Mouse (Mus musculus): ENCODE data around the gene Gm19426.
A peak's percentile ranks its signal among the peaks of the same experiment; 100 is the strongest.

Gene Gm19426

GRCm38 (mm10) chr2:84743561-84743960 is at the start of gene Gm19426:
Gm19426 (minus strand) TSS chr2:84743655.
- peak; percentile 91 to 94 for DNase-seq (ENCODE audit: low spot score in 2 of 2)

- DNase-seq (ENCODE audit: low spot score in 2 of 2): no peak
These were observed 49.7 kb upstream of the Gm19426 start for GRCm38 (mm10) chr2:84793154-84793553.

GRCm38 (mm10) chr2:84792516-84792915 is 49.1 kb upstream of the Gm19426 start:
- DNase-seq (ENCODE audit: low spot score in 2 of 2): no peak

GRCm38 (mm10) chr2:84790418-84790817 is 47.0 kb upstream of the Gm19426 start:
- DNase-seq (ENCODE audit: low spot score in 2 of 2): no peak

- no peak for DNase-seq (ENCODE audit: low spot score in 2 of 2)
These were observed 44.9 kb upstream of the Gm19426 start for GRCm38 (mm10) chr2:84788316-84788715.

GRCm38 (mm10) chr2:84783840-84784566 is 40.5 kb upstream of the Gm19426 start:
- no peak for DNase-seq (ENCODE audit: low spot score in 2 of 2)

- DNase-seq (ENCODE audit: low spot score in 2 of 2): no peak
These were observed 39.9 kb upstream of the Gm19426 start for GRCm38 (mm10) chr2:84783315-84783714.

GRCm38 (mm10) chr2:84779210-84779609 is 35.8 kb upstream of the Gm19426 start:
- no peak for DNase-seq (ENCODE audit: low spot score in 2 of 2)

- no peak for DNase-seq (ENCODE audit: low spot score in 2 of 2)
These were observed 34.3 kb upstream of the Gm19426 start for GRCm38 (mm10) chr2:84777706-84778105.

GRCm38 (mm10) chr2:84775665-84776064 is 32.2 kb upstream of the Gm19426 start:
- DNase-seq (ENCODE audit: low spot score in 2 of 2): no peak

GRCm38 (mm10) chr2:84775241-84775640 is 31.8 kb upstream of the Gm19426 start, which contains the start of gene Serping1:
Serping1 (minus strand) TSS chr2:84775444.
- DNase-seq (ENCODE audit: low spot score in 2 of 2): no peak

- DNase-seq (ENCODE audit: low spot score in 2 of 2): peak in 1 of 2 experiments; percentile 29
These were observed 31.3 kb upstream of the Gm19426 start for GRCm38 (mm10) chr2:84774751-84775150.

- no peak for DNase-seq (ENCODE audit: low spot score in 2 of 2)
These were observed 29.7 kb upstream of the Gm19426 start for GRCm38 (mm10) chr2:84773195-84773594.

GRCm38 (mm10) chr2:84772454-84772853 is 29.0 kb upstream of the Gm19426 start:
- no peak for DNase-seq (ENCODE audit: low spot score in 2 of 2)

GRCm38 (mm10) chr2:84770501-84770900 is 27.0 kb upstream of the Gm19426 start:
- DNase-seq (ENCODE audit: low spot score in 2 of 2): no peak

GRCm38 (mm10) chr2:84762818-84763217 is 19.4 kb upstream of the Gm19426 start:
- no peak for DNase-seq (ENCODE audit: low spot score in 2 of 2)

GRCm38 (mm10) chr2:84762295-84762694 is 18.8 kb upstream of the Gm19426 start:
- DNase-seq (ENCODE audit: low spot score in 2 of 2): no peak

GRCm38 (mm10) chr2:84761840-84762239 is 18.4 kb upstream of the Gm19426 start:
- DNase-seq (ENCODE audit: low spot score in 2 of 2): no peak

- DNase-seq (ENCODE audit: low spot score in 2 of 2): no peak
These were observed 17.9 kb upstream of the Gm19426 start for GRCm38 (mm10) chr2:84761309-84761708.

GRCm38 (mm10) chr2:84760777-84761176 is 17.3 kb upstream of the Gm19426 start:
- no peak for DNase-seq (ENCODE audit: low spot score in 2 of 2)

GRCm38 (mm10) chr2:84758542-84759127 is 15.2 kb upstream of the Gm19426 start:
- peak in 1 of 2 experiments; percentile 30 for DNase-seq (ENCODE audit: low spot score in 2 of 2)

GRCm38 (mm10) chr2:84757026-84757682 is 13.7 kb upstream of the Gm19426 start:
- DNase-seq (ENCODE audit: low spot score in 2 of 2): no peak

GRCm38 (mm10) chr2:84756245-84756644 is 12.8 kb upstream of the Gm19426 start:
- DNase-seq (ENCODE audit: low spot score in 2 of 2): no peak

Data from right cerebral cortex, postnatal 10 days (tissue).